Mouse (Mus musculus) liver, embryonic 15.5 days (tissue): ENCODE measurements around the gene Pcnx2. TPM values are rescaled to one million over a fixed set of nuclear protein-coding genes. Genes with fewer than 3 reads are reported as not detected.

Source experiments
- ATAC-seq: fragments of 200-750 bp; cut with Nextera tagmentation; 2 replicates; pipeline ENCODE4 v1.8.0; 2017; ENCODE audit warnings: moderate number of reproducible peaks, mild to moderate bottlenecking, moderate library complexity; ENCODE audit not compliant: insufficient read depth
- H3K27ac ChIP-seq: fragments of 300-500 bp; sonication (generic); replicated peaks from 2 replicates; pipeline ENCODE4 v1.5.1; 2015; ENCODE audit warnings: mild to moderate bottlenecking, inconsistent platforms
- H3K27me3 ChIP-seq: fragments of 300-500 bp; sonication (generic); 2 replicates; pipeline ENCODE4 v1.6.1; 2015; ENCODE audit warnings: mild to moderate bottlenecking, inconsistent platforms
- H3K36me3 ChIP-seq: fragments of 300-500 bp; sonication (generic); replicated peaks from 2 replicates; pipeline ENCODE4 v1.6.1; 2015; ENCODE audit warnings: moderate library complexity, mild to moderate bottlenecking, inconsistent platforms
- H3K4me1 ChIP-seq: fragments of 300-500 bp; sonication (generic); replicated peaks from 2 replicates; pipeline ENCODE4 v1.6.1; 2015; ENCODE audit warnings: inconsistent platforms
- H3K4me2 ChIP-seq: fragments of 300-500 bp; sonication (generic); 2 replicates; pipeline ENCODE4 v1.6.1; 2015; ENCODE audit warnings: moderate library complexity, mild to moderate bottlenecking, inconsistent platforms
- H3K4me3 ChIP-seq: fragments of 300-500 bp; sonication (generic); replicated peaks from 2 replicates; pipeline ENCODE4 v1.5.1; 2015; ENCODE audit warnings: mild to moderate bottlenecking, inconsistent platforms
- H3K9ac ChIP-seq: fragments of 300-500 bp; sonication (generic); 2 replicates; pipeline ENCODE4 v1.6.1; 2015; ENCODE audit warnings: moderate library complexity, mild to moderate bottlenecking, inconsistent platforms
- H3K9me3 ChIP-seq: fragments of 300-500 bp; sonication (generic); replicated peaks from 2 replicates; pipeline ENCODE4 v1.6.1; 2016; ENCODE audit warnings: inconsistent platforms
- WGBS: fragments of 180-500 bp; shearing (Covaris S2); methylation state at CpG from one replicate; pipeline ENCODE4 v1.1.7; 2015; ENCODE audit warnings: mixed read lengths; ENCODE audit not compliant: insufficient replicate concordance; 5-methylcytosine and 5-hydroxymethylcytosine counted together
- polyA plus RNA-seq: library from polyadenylated mRNA; unstranded; fragments of >200 nt; fragmentation: Nextera tagmentation; extraction: Ambion mirVana; gene quantifications from 2 replicates; pipeline ENCODE4 v1.2.1, GENCODE M21; 2015

The Pcnx2 gene
- polyA plus RNA-seq, 1 experiment from 2014 or later: 0.09 TPM

- H3K9ac ChIP-seq: no peak overlapping the region
- no peak overlapping the region for H3K27ac ChIP-seq
- no peaks in the 10 kb centered on the region for H3K9me3 ChIP-seq
- no peaks in the 10 kb centered on the region for H3K36me3 ChIP-seq
- peaks cover 3% of the 10 kb centered on the region; the same call in 1 of the 2 replicates for H3K4me1 ChIP-seq
- no peak overlapping the region for H3K4me3 ChIP-seq
- no peak for ATAC-seq
- peaks cover 35% of the 10 kb centered on the region for H3K27me3 ChIP-seq
- WGBS: 47% methylated on average over 11 of the region's 11 CpGs
- no peak overlapping the region for H3K4me2 ChIP-seq
Observed at GRCm38 (mm10) chr8:125897388-125897787, 729 bp downstream of the Pcnx2 start.

GRCm38 (mm10) chr8:125889920-125890319 is 8.2 kb downstream of the Pcnx2 start:
- H3K4me3 ChIP-seq: no peak overlapping the region
- H3K4me2 ChIP-seq: no peak overlapping the region
- no peaks in the 10 kb centered on the region for H3K36me3 ChIP-seq
- no peaks in the 10 kb centered on the region for H3K9me3 ChIP-seq
- ATAC-seq: no peak
- no peak overlapping the region for H3K27ac ChIP-seq
- H3K9ac ChIP-seq: no peak overlapping the region
- no peaks in the 10 kb centered on the region for H3K27me3 ChIP-seq
- 60% methylated on average over 3 of the region's 3 CpGs for WGBS
- no peaks in the 10 kb centered on the region for H3K4me1 ChIP-seq

- Histone ChIP-seq H3K27me3 (no peaks in the 10 kb centered on the region), H3K9me3 (no peaks in the 10 kb centered on the region), H3K36me3 (no peaks in the 10 kb centered on the region), H3K27ac (no peak overlapping the region), H3K4me1 (no peaks in the 10 kb centered on the region), H3K9ac (no peak overlapping the region), H3K4me3 (no peak overlapping the region), H3K4me2 (no peak overlapping the region)
- no peak for ATAC-seq
- WGBS: 46% methylated on average over 9 of the region's 9 CpGs
Observed at GRCm38 (mm10) chr8:125887549-125887948, 10.6 kb downstream of the Pcnx2 start.

DNA sequence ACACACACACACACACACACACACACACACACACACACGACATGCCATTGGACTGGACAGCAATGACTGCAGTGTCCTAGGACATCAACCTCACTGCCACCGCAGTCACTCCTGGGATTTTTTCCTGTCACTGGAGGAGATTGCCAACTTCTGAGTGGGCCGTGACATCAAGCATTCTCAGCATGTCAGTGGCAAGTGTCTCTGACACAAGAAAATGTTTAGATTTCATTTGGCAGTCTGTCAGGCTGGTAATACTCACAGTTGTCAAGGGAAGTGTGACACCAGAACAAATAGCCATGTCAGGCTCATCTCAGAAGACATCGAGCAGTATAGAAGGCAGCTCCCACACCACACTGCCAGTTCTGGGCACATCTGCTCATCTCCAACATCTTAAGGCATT is 17.7 kb downstream of the Pcnx2 start:
- no peak for ATAC-seq
- 75% methylated on average over 4 of the region's 4 CpGs for WGBS
- H3K4me1 ChIP-seq: no peaks in the 10 kb centered on the region
- H3K9me3 ChIP-seq: no peaks in the 10 kb centered on the region
- H3K9ac ChIP-seq: no peak overlapping the region
- no peaks in the 10 kb centered on the region for H3K27me3 ChIP-seq
- no peak overlapping the region for H3K4me2 ChIP-seq
- H3K27ac ChIP-seq: no peak overlapping the region
- H3K4me3 ChIP-seq: no peak overlapping the region
- no peaks in the 10 kb centered on the region for H3K36me3 ChIP-seq

DNA sequence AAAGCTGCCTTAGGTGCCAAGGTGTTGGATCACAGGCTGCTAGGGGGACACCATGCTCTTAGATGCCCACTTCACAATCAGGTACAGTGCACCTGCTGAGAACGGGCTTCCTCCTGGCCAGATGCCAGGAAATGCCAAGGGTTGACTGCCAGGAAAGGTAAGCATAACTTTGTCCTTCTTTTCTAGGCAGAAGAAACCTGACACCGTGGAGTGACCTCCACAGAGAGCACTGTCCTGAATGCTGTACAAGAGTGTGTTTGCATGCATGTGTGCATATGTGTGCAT is 24.9 kb downstream of the Pcnx2 start:
- H3K4me2 ChIP-seq: no peak overlapping the region
- no peaks in the 10 kb centered on the region for H3K9me3 ChIP-seq
- no peaks in the 10 kb centered on the region for H3K36me3 ChIP-seq
- no peak overlapping the region for H3K4me3 ChIP-seq
- 57% methylated on average over 2 of the region's 2 CpGs for WGBS
- peaks cover 13% of the 10 kb centered on the region; the same call in 1 of the 2 replicates for H3K4me1 ChIP-seq
- no peak overlapping the region for H3K27ac ChIP-seq
- no peak overlapping the region for H3K9ac ChIP-seq
- no peaks in the 10 kb centered on the region for H3K27me3 ChIP-seq
- ATAC-seq: no peak

DNA sequence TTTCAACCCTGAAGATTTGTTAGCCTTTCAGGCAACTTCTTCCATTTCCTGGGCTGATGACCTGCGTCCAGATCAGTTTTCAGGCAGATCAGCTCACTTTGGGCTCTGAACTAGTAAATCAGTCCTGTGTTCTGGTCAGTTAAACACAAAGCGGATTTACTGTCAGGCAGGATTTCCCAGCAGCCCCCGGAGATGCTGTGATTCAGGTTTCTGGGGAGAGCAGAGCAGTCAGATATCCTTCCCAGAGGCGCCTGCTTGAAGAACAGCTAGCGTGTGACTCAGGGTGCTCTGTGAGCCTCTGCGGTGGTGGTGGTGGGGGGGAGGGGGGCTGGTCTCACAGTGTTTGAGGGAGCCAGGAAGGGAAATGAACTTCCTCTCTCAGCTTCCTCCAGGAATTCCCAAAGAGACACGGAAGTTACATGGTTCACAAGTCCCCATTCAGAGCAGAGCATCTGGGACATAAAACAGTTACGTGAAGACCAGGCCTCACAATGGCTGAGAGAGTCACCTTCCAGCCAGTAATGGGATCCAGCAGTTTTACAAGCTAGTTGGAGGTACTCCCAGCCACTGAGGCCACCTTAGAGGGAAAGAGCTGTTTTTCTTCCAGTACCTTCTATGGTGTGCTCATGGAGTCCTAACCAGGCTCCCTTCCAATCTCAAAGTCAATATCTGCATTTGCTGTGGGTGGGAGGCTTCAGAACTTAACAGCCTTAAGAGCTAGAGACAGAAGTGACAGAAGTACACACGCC is 25.4 kb downstream of the Pcnx2 start:
- no peak overlapping the region for H3K9ac ChIP-seq
- no peak overlapping the region for H3K4me3 ChIP-seq
- no peak overlapping the region for H3K27ac ChIP-seq
- H3K4me1 ChIP-seq: peaks cover 13% of the 10 kb centered on the region; the same call in 1 of the 2 replicates
- WGBS: 51% methylated on average over 9 of the region's 9 CpGs
- H3K36me3 ChIP-seq: no peaks in the 10 kb centered on the region
- H3K4me2 ChIP-seq: no peak overlapping the region
- no peaks in the 10 kb centered on the region for H3K27me3 ChIP-seq
- H3K9me3 ChIP-seq: no peaks in the 10 kb centered on the region
- ATAC-seq: no peak

DNA sequence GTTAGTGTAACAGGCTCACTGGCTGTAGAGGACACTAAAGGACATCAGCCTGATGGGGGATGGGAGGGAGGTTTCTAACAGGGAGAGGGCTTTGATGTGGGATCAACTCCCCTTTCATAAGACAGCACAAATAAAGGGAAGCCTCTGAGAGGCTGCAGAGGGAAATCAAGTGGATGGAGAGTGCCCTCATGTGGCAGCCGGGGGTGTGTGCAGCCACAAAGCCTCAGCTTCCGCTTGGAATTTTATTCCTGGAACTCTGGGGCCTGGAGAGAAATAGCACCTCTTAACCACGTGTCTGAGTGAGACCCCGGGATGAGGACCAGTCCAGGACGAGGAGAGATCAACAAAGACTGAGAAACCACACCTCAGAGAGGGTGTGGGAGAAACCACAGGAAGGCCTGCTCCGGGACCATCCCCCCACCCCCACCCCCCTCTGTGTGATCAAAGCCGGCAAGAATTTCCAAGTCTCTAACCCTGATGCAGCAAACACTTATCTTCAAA is 27.2 kb downstream of the Pcnx2 start:
- no peak overlapping the region for H3K27ac ChIP-seq
- ATAC-seq: peak; percentile 35; the same call in 1 of the 2 replicates
- 2% methylated on average over 7 of the region's 7 CpGs for WGBS

GRCm38 (mm10) chr8:125870179-125870702 is 27.9 kb downstream of the Pcnx2 start:
- Histone ChIP-seq H3K36me3 (no peaks in the 10 kb centered on the region), H3K4me2 (no peak overlapping the region), H3K9ac (no peak overlapping the region), H3K4me3 (no peak overlapping the region), H3K27me3 (no peaks in the 10 kb centered on the region), H3K9me3 (no peaks in the 10 kb centered on the region), H3K4me1 (peaks cover 13% of the 10 kb centered on the region; the same call in 1 of the 2 replicates), H3K27ac (no peak overlapping the region)
- no peak; the same call in 1 of the 2 replicates for ATAC-seq
- 25% methylated on average over 6 of the region's 6 CpGs for WGBS

More for the DNA sequence above, 27.2 kb downstream of the Pcnx2 start:
- peaks cover 13% of the 10 kb centered on the region; the same call in 1 of the 2 replicates for H3K4me1 ChIP-seq
- no peaks in the 10 kb centered on the region for H3K27me3 ChIP-seq
- no peaks in the 10 kb centered on the region for H3K36me3 ChIP-seq
- no peak overlapping the region for H3K4me3 ChIP-seq
- peak overlapping the region; percentile 20; the same call in 1 of the 2 replicates for H3K4me2 ChIP-seq
- H3K9me3 ChIP-seq: no peaks in the 10 kb centered on the region
- no peak overlapping the region for H3K9ac ChIP-seq

DNA sequence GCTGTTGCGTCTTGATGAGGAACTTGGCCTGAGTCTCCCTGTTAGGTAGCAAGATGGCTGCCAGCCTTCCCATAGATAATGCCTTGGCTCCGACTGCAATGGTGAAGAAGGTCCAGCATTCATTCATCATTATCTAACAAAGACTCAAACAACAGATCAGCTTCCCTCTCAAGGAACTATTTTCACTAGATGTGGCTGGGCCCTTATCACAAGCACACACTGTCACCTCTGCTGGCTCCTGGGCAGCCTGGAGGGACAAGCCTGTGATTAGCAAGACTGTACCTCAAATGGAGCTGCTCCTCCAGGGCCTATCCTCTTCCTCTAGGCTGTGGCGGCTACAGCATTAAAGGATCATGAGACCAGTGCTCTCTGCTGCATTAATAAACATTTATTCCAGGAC is 28.4 kb downstream of the Pcnx2 start:
- H3K9me3 ChIP-seq: no peaks in the 10 kb centered on the region
- WGBS: 27% methylated on average over 3 of the region's 3 CpGs
- no peak overlapping the region for H3K27ac ChIP-seq
- no peak overlapping the region for H3K4me3 ChIP-seq
- H3K4me1 ChIP-seq: peaks cover 13% of the 10 kb centered on the region; the same call in 1 of the 2 replicates
- no peaks in the 10 kb centered on the region for H3K36me3 ChIP-seq
- ATAC-seq: peak; percentile 75
- H3K9ac ChIP-seq: no peak overlapping the region
- H3K4me2 ChIP-seq: no peak overlapping the region
- no peaks in the 10 kb centered on the region for H3K27me3 ChIP-seq

- Histone ChIP-seq H3K9ac (no peak overlapping the region), H3K9me3 (no peaks in the 10 kb centered on the region), H3K4me3 (no peak overlapping the region), H3K4me1 (peaks cover 13% of the 10 kb centered on the region; the same call in 1 of the 2 replicates), H3K27ac (no peak overlapping the region), H3K4me2 (no peak overlapping the region), H3K27me3 (no peaks in the 10 kb centered on the region), H3K36me3 (no peaks in the 10 kb centered on the region)
- WGBS: 49% methylated on average over 7 of the region's 7 CpGs
- no peak for ATAC-seq
Observed at GRCm38 (mm10) chr8:125868552-125868951, 29.6 kb downstream of the Pcnx2 start.

- Histone ChIP-seq H3K9me3 (no peaks in the 10 kb centered on the region), H3K27me3 (no peaks in the 10 kb centered on the region; the same call in 1 of the 2 replicates), H3K9ac (no peak overlapping the region), H3K4me3 (no peak overlapping the region), H3K36me3 (no peaks in the 10 kb centered on the region), H3K4me1 (peaks cover 12% of the 10 kb centered on the region; the same call in 1 of the 2 replicates), H3K4me2 (no peak overlapping the region), H3K27ac (no peak overlapping the region)
- ATAC-seq: no peak
- WGBS: 64% methylated on average over 12 of the region's 12 CpGs
Observed at GRCm38 (mm10) chr8:125866125-125866524, 32.0 kb downstream of the Pcnx2 start.
